Mouse (Mus musculus): ENCODE measurements around the gene Abcc10.

DNA sequence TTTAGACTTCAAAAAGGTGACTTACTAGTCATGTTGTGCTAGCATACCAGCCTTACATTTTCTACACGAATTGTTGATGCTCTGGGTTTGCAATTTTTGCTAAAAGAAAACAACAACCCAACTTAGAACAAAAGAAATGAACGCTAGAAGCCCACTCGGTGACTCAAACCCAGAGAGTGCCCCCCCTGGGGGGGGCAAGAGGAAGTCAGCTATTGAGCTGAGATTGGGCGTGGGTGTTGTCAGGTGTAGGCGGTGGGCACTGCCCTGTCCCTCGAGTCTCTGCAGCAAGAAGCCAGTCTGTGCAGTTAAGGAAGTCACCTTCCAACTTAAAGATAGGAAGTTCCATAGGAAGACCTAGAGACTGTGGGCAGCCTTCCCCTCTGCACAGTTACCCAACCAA is 31.6 kb downstream of the Abcc10 start:
- TF ChIP-seq CTCF (conservative IDR thresholded peaks at IDR 0.05; ENCODE audit: low read length): no peak; the same call in 1 of the 2 replicates
- no peak for TF ChIP-seq NANOG (IDR thresholded peaks at IDR 0.05; ENCODE audit: borderline replicate concordance, low read length)
